Mouse (Mus musculus) adrenal gland (tissue): ENCODE data around the gene Dock2.

ENCODE experiments used
- intact Hi-C: fragments of 180-260 bp; cut with DNase I; formaldehyde crosslinking; loops from one replicate; pipeline ENCODE4 v1.15.1; 2025

Dock2 gene

DNA sequence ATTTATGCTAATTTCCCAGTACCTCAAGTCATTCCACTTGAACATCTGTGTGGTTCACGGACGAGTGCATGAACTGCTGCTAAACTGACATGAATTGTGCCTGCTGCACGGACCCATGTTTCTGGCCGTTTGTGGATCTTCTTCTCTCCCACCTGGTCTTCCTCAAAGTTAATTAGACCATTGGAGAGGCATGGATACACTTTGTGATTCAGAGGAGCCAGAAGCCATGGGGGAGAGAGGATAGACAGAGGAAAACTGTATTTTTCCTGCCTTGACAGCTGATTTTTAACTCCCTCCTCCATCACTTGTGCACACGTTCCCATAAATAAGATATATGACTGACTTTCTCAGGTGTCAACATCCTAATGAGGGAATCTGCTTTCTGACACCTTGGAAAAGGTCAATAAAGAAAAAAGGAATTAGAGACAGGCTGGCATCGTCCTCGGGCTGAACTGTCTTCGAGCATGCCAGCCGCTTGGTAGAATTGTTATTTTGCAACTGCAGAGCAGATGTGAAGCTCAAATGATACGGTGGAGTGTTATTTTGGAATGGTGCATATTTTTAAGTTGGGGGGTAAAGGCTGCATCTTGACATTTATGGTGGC, 434.1 kb downstream of the Dock2 start:
- intact Hi-C loops = no loop called here

DNA sequence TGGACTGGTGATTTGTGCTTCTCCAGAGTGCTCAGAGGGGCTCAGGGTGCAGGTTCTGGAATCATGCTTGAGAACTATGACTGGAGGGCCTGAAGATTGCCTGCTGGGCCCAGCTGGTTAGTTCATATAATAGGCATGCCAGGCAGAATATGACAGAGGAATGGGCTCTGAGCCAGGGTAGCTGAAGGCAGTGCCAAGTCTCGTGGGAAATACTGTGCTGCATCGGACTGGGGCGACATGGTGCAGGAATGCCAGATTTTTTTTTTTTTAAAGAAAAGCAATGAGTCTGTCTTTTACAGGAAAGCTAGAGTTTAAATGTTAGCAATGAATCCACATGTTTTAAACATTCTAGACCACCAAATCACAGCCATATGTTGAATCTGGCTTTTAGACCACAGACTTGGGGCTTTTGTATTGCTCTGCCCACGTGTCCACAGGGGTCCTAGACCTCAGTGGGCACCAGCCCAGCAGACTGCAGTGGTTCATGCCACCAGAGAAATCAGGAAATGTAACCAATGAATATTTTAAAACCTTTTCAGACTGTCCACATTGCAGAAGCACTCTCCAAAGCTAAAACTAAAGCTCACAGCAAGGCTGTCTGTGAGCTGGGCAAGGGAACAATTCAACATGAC, 435.3 kb downstream of the Dock2 start:
- intact Hi-C loops = no loop called here

DNA sequence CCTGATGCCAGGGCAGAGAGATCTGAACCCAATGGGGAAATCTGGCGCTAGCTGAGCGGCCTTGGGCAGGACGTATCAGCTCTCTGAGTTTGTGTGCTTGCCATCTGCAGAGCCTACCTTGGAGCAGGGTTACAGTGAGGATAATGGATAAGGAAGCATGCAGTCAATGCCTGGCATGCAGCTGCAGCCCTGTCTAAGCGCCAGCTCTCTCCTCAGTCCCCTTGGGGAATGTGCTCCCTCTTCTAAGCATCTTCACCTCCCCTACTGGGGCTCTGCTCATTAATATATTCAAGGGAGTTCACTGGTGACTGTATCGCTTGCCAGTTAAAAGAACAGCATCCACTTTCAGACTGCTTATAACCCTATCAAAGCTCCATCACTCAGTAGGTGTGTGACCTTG, 439.4 kb downstream of the Dock2 start:
- intact Hi-C loops = no loop called here

DNA sequence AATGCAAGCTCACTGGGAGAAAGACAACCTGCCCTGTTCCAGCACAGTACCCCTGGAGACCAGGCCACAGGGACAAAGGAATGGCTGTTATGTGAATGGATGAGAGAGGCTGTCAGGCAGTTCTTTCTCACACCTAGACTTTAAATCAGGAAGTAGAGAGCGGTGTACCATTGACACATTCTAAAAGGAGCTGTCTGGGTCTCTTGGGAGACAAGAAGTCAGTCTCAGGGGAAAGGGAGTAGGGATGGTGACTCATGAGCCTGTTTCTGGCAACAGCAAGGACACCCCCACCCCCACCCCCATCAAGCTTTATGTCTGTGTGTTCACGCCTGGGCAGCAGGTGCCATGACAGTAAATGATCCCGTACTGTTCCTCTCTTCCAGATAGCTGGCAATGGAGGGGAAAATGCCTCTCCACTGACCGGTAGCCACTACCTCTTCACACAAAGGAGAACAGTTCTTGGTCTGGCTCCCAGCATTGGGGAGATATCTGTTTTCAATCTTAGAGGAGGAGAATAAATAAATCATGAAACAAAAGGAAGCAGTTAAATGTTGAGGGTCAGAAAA, 439.9 kb downstream of the Dock2 start:
- intact Hi-C loops = no loop called here

DNA sequence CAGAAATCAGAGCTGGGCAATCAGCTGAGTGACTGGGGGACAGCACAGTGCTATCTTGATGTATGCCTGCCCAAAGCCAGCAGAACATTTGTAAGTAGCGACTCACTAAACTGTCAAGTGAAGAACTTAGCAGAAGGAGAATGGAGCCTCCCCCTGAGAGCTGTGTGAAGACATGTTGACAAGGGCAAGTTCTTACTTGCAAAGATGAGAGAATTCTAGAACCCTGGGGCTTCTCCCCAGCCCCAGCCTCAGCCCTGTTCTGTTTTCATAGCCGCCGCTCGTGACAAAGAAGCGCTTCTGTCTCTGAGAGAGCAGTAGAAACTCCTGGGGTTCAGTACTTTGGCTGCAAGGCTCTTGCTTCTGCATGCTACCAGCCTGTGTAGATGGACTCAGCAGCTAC, 444.0 kb downstream of the Dock2 start:
- intact Hi-C loops = loop anchor here (2.0 kb wide), 1 partner anchor 51 kb away; no protein-coding TSS in a partner anchor

DNA sequence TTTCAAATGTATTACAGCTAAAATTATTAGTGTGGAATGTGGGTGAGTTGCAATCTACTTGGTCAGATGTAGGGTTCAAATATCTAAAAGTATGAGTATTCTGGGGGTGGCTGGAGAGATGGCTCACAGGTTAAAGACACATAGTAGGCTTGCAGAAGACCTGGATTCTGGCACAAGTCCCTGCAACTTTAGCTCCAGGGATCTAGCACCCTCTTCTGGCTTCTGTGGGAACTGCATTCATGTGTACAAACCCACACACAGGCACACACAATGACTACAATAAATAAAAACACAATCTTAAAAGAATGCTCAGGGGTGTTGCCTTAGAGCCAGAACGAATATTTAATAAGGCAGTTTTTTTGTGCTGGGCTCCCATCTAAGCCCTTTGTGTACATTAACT, 445.8 kb downstream of the Dock2 start:
- intact Hi-C loops = no loop called here

DNA sequence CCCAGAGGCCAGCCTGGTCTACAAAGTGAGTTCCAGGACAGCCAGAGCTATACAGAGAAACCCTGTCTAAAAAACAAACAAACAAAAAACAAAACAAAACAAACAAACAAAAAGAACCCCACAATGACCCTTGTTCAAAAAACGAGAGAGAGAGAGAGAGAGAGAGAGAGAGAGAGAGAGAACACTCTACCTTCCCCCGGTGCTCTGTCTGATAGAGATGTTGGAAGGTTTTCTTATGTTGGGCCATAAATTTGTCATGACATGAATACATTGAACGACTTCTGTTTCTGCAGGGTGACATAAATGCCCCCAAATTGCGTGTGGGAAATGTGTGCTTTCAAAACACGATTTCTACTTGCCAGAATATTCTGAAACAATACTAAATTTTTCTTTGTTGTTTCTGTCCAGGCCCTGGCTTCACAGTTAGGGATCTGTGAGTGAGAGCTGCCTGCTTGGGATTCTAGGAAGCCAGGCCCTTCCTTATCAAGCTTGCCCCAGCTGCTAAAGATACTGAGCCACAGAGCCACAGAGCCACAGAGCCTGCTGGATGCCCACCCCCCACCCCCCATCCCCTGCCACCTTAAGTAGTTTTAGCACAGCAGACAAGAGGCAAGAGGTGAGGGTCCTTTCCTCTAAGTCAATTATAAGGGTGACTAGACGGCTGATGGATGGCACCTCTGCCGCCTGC, 451.2 kb downstream of the Dock2 start:
- intact Hi-C loops = no loop called here

DNA sequence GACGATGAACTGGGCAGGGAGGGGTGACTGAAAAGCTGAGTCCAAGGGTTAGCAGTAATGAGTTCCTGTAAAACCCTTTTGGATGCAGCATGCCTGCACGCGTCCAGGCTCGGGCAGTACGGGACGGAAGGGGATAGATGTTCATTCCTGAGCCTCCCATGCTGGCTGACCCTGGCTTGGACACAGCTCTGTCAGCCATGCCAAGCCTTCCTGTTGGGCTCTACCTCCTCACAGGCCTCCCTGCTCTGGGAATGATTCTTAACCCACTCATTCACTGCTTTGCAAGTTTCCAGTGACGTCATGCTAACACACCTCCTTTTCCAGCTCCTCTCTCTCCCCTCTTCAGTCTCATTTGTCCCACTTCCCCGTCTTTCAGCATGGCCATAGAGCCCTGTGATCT, 460.0 kb downstream of the Dock2 start:
- intact Hi-C loops = no loop called here

DNA sequence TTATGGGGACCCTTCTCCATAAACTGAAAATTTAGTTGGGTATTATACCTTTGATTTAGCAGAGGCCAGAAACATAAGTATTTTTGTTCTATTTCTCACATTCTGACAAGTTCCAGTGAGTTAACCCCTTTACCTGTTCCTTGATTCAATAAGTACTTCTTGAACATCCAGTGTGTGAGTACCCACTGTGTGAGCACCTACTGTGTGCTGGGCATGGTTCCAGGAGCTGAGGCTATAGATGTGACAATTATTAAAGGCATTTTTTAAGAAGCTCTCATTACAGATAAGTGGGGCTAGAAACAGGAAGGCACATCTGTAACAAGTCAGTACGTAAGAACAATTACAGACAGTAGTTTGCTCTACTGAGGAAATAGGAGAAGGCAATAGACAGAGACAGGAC, 464.4 kb downstream of the Dock2 start:
- intact Hi-C loops = loop anchor here (5.0 kb wide), 1 partner anchor 493 kb away; no protein-coding TSS in a partner anchor

DNA sequence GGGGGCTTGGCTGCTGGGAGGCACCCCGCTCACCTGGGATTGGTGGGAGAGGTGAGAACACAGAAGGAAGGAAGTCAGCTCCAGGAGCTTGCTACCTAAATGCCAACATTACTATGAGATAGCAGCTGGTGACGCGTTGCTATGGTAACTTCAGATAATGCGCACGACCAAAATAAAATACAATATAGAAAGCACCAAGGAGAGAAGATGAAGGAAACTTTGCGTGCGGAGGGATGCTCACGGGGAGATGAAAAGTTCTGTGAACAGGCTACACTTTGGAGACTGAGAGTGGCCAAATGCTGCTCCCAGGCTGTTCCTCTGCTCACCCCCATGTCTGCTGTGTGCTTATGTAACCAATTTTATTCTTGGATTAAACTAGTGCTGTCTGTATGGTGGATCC, 466.7 kb downstream of the Dock2 start:
- intact Hi-C loops = loop anchor here (5.0 kb wide), 1 partner anchor 495 kb away; no protein-coding TSS in a partner anchor

DNA sequence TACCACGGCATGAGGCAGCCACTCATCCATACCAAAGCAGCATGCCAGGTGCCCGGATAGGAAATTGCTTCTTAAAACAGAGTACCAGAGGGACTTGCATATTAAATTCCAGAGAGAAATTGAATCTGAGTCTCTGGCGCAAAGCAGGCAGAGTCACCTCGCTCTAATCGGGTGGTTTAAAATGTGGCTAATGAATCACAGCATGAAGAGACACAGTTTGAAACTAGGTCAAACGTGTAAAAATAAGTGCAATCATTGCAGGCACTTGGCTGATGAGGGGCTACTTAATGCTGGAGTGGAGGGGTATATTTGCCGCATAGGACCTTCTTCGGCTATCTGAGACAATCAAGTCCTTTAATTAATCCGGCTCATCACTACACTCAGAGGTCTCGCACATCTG, 467.5 kb downstream of the Dock2 start:
- intact Hi-C loops = loop anchor here (5.0 kb wide), 1 partner anchor 496 kb away; no protein-coding TSS in a partner anchor

DNA sequence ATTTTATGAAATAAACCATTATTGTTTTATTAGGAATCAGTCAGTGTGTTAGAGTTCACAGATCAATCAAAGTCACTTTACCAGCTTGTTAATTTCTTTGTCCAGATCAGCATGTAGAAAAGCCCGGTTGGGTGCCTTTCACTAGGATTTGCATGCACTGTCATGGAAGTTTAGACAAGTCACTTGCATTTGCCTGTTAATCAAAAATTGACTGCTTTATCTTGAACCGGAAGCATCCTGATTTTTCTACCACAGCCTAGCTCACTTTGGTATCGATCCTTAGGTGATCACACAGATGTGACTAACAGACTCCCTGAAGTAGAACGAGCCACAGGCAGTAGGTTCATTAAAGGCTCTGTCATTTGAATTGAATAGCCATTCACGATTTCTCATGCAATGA, 468.3 kb downstream of the Dock2 start:
- intact Hi-C loops = loop anchor here (2.0 to 5.0 kb wide), 2 partner anchors 481 to 497 kb away; no protein-coding TSS in a partner anchor

DNA sequence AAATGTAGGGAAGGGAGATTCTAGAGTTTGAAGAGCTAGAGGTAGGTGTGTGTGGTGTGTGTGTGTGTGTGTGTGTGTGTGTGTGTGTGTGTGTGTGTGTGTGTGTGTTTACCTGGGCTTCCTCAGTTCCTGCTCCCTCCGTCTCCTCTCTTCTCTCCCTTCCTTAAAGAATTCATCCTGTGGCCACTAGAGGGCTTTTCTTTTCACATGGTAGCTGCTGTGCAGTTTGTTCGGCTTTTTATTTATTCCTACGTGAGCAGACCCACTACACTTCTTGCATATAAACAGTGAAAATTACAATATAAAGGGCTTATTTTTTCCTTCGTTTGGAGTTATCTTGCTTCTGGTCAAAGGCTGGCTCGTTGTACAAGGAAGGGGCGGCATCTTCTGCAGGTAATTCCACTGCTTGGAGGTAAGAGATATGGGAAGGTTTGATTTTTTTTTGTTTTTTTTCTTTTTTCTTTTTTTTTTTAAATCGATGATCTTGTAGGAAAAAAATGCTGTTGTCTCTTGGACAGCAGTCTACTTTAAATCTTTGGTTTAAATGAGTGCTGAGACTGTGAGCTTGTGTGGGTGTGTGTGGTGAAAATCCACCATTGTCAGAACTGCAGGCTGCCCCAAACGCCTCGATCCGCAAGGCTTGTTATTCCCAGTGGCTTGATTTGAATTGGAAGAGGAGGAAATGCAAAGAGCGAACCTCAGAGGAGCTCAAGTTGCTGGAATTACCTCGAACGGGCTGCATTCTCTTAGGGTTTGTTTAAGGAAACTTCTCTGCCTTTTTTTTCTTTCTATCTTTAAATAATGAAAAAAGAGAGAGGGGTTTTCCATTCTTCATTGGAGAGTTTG, 468.9 kb downstream of the Dock2 start, which contains the start of gene Fam196b:
Gene Fam196b, plus strand, starts transcription at position 289 of the 846 bp plus-strand sequence.
- intact Hi-C loops = loop anchor here (2.0 to 5.0 kb wide), 2 partner anchors 482 to 498 kb away; no protein-coding TSS in a partner anchor

DNA sequence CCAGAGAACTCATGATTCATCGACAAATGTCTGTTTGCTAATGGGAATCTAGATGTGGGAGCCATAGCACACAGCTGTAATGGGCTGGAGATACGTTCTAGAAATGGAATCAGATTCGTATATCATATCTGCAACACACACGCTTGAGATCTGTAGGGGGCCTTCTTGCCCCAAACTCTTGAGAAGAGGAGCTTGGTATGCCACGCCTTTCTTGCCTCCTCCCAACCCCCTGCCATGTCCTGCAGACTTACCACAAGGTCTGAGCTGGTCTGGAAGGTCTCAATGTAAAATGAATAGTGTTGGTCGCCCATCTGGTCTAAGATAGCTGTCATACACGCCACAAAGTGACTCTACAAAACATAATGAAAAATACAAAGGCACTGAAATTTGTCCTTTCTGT, 471.5 kb downstream of the Dock2 start:
- intact Hi-C loops = no loop called here

DNA sequence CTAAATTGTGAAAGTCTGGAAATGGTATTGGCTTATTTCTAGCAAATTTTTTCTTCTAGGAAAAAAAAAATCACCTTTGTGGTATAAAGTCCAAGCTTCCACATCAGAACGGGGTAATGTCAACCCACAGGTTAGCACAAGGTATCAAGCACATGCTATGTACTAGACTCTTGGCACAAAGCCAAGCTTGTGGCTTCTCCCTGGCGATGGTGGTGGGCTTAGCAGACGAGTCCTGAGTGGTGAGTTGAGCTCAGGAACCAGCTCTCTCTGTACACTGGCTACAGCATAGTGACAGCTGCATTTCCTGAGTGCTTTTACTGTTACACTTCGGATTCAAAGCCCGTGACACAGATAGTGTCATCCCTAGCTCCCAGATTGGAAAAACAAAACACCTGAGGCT, 472.0 kb downstream of the Dock2 start:
- intact Hi-C loops = no loop called here

DNA sequence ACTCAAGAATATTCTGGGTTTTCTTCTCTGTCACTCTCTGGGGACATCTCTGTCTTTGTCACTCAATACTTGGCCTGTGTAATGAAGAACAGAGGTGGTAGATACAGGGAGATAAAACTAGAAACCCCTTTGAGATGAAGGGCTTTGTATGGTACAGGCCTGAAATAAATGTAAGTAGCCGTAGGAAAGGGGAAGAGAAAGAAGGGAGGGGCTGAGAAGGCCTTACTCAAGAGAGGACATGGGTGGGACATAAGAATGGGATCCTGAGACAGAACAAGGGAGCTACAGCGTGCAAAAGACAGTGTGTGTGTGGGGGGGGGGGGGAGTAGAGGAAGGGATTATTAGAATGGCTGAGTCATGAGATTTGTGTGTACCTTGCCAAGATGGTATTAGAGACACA, 474.3 kb downstream of the Dock2 start:
- intact Hi-C loops = no loop called here

DNA sequence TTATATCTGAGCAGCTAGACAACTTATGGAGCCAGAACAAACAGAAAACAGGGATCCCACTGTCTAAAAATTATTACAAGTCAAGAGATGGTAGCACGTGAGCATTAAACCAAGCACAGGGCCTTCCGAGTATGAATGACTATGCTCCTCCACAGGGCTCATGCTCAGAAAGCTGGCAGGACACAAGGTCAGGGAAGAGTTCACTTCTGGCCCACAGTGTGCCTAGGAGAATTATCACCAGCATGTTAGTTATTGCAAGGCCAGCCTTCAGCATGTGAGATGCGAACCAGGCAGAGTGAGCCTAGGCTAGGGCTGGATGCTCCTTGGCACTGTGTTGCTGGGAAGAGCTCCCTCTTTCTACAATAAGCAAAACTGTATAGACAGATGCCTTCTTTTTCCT, 475.0 kb downstream of the Dock2 start:
- intact Hi-C loops = no loop called here

DNA sequence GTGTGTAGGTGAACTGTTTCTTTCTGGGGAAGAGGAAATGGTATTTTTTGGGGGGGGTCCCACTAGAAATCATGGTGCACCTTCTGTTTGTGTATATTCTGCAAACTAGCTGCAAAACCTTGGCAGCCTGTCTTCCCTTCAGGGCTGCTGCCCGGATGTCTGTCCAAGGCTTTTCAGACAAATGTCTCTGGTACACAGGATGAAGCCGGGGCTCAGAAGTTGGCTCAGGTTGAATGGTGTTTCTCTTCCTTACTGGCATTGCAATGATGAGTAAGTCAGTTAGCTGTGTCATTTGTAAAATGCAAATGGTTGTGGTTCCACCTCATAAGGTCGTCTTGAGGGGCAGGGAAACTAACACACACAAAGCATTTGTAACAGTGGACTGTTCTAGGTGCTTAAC, 477.5 kb downstream of the Dock2 start:
- intact Hi-C loops = no loop called here

DNA sequence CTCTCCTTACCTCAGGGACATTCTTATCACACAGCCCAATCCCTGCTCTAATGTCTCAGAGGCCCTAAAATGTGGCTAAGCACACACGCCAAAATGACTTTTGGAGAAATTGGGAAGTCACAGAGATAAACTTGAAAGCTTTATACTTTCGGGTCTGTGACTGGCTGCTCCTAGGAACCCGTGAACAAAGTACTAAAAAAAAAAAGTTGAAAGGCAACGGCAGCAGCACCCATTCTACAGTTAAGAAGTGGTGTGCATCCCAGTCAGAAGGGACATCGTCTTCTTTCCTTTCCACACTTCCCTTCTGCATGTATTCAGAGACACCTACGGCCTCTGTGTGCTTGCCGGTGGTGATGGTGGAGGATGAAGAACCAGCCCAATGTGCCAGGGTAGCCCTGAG, 483.6 kb downstream of the Dock2 start:
- intact Hi-C loops = no loop called here

DNA sequence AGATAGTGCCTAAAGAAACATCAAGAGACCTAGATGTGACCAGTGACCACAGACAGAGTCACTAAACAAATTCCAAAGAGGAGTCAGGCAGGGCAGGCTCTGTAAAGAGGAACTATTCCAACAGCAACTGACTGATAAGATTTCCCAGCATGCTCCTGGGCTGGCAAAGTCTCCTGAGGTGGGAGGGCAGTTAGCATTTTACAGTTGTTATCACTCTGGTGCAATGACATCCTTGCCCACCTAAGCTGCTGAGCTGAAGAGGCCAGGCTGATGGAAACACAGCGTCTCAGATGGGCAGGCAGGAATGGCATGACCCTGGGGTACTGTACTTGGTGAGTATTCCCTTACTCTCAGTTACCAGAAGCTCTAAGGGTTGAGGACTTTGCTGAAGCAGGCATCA, 484.1 kb downstream of the Dock2 start:
- intact Hi-C loops = no loop called here

DNA sequence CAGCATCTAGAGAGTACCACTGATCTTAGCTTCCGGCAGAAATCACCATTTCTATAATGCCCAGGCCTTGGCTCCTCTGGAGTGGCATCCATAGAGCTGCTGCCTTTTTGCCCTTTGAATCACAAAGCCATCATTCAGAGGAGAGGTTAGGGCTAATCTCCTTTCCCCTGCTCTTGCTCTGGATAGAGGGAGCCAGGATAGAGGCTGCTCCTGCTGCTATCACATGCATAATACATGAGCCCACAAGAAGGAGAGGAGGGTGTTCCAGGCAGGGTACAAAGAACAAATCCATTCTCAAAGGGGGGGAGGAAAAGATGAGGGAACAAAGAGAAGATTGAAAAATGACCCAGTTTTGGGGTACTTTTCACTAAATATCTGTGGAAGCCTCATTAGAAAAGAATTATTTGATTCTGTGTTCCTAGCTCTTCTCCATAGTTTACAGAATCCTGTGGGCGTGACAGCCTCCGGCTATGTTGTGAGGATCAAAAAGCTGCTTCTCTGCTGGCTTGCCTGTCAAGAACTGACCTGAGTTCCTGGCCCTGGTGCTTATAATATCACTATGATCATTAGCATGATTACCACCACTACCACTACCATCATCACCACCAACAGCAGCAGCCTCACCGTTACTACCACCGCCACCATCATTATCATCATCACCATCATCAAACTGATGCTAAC, 485.9 kb downstream of the Dock2 start:
- intact Hi-C loops = no loop called here
